Mouse (Mus musculus) left cerebral cortex, postnatal 10 days (tissue): ENCODE measurements around the gene Capn8. TPM values are rescaled to one million over a fixed set of nuclear protein-coding genes. Genes with fewer than 3 reads are reported as not detected.

ENCODE experiments used
- DNase-seq, 2 experiments: peaks; one replicate each; pipeline ENCODE4 v3.0.0; 2021 to 2022; ENCODE audit warnings: low spot score in 2 of 2, mixed read lengths in 1 of 2; ENCODE audit errors: extremely low spot score in 1 of 2
- intact Hi-C: fragments of 180-260 bp; cut with DNase I; formaldehyde crosslinking; loops from one replicate; pipeline ENCODE4 v1.15.1; 2025
- total RNA-seq, 2 experiments: library from RNA; stranded (reverse); gene quantifications; 2 replicates each; pipeline ENCODE4 v1.2.3; 2021

Capn8 gene
- total RNA-seq, 2 experiments from 2014 or later: not detected

GRCm38 (mm10) chr1:182660365-182660764 is 95.6 kb downstream of the Capn8 start:
- intact Hi-C loops: no loop called here
- DNase-seq: no peak

GRCm38 (mm10) chr1:182663671-182664070 is 98.9 kb downstream of the Capn8 start:
- intact Hi-C loops: no loop called here
- peak; percentile 27 to 44 for DNase-seq

- intact Hi-C loops: no loop called here
- DNase-seq: no peak
These were observed 100.0 kb downstream of the Capn8 start for GRCm38 (mm10) chr1:182664841-182665240.

- DNase-seq: peak in 1 of 2 experiments; percentile 6
- intact Hi-C loops: no loop called here
These were observed 102.5 kb downstream of the Capn8 start for GRCm38 (mm10) chr1:182667281-182667680.

GRCm38 (mm10) chr1:182669741-182670140 is 104.9 kb downstream of the Capn8 start:
- no peak for DNase-seq
- intact Hi-C loops: no loop called here

GRCm38 (mm10) chr1:182670563-182671342 is 105.9 kb downstream of the Capn8 start:
- intact Hi-C loops: no loop called here
- peak in 1 of 2 experiments; percentile 72 for DNase-seq

- intact Hi-C loops: no loop called here
- DNase-seq: no peak
These were observed 106.5 kb downstream of the Capn8 start for GRCm38 (mm10) chr1:182671343-182671624.

GRCm38 (mm10) chr1:182675346-182675745 is 110.5 kb downstream of the Capn8 start:
- DNase-seq: no peak
- intact Hi-C loops: no loop called here

- no peak for DNase-seq
- intact Hi-C loops: no loop called here
These were observed 113.3 kb downstream of the Capn8 start for GRCm38 (mm10) chr1:182678151-182678550.

GRCm38 (mm10) chr1:182679169-182679568 is 114.4 kb downstream of the Capn8 start:
- DNase-seq: no peak
- intact Hi-C loops: no loop called here

GRCm38 (mm10) chr1:182679582-182679981 is 114.8 kb downstream of the Capn8 start:
- intact Hi-C loops: no loop called here
- no peak for DNase-seq

Other genes with a start within 250 kb of the Capn8 start
- 10 to 100 TPM; 42.7 to 44.8 TPM for gene Fbxo28, start 223.4 kb upstream of the Capn8 start, total RNA-seq
- 10 to 100 TPM; 15.6 to 20.3 TPM for gene Trp53bp2, start 155.8 kb upstream of the Capn8 start, total RNA-seq
- gene Capn2, start 47.4 kb upstream of the Capn8 start, total RNA-seq: 10 to 100 TPM; 59.9 to 64.6 TPM
- not detected for gene Ccdc185, start 184.2 kb downstream of the Capn8 start, total RNA-seq
- 10 to 100 TPM; 75.2 to 78.9 TPM for gene Susd4, start 198.9 kb downstream of the Capn8 start, total RNA-seq